ENCODE assay signal across 19 mouse cellular contexts in the genomic region with DNA sequence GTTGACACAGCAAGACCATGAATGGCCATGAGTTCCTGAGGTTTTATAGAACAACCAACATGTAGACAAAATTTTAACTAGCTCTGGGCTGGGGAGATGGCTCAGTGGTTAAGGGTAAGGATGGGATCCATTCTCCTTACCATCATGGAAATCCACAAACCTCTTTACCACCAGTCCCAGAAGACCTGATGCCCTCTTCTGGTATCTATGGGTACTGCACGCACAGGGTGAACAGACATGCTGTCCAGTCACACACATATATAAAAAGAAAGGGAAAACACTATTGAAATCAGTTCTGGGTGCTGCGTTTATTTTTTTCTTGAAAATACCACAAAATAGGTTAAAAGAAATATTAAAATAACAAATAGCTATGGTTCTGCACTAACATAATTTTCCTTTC.
A peak's percentile ranks its signal among the peaks of the same experiment; 100 is the strongest.
DNase-seq lines count a peak whose midpoint lies in the region; ATAC-seq and TF ChIP-seq lines count a peak whose summit lies in the region.
"Had no signal": no experiment of that assay in that cellular context is flagged by ENCODE, and none has a peak within 500 bp of the region (broad histone marks: within the 10 kb centered on the region; RNA-seq: fewer than 3 reads in every experiment).

No protein-coding gene starts in this region.

- no peak for TF ChIP-seq RAD21 in MEL (IDR thresholded peaks at IDR 0.05; ENCODE audit: low read depth, low read length)

- no peaks in the 10 kb centered on the region for H3K36me3 ChIP-seq in intestine, postnatal 0 days (ENCODE audit: control insufficient read depth, insufficient read depth)
- H3K36me3 ChIP-seq in intestine, embryonic 16.5 days (ENCODE audit: control insufficient read depth, insufficient read depth, low read length): no peaks in the 10 kb centered on the region
- H3K36me3 ChIP-seq in lung, postnatal 0 days (ENCODE audit: insufficient read depth, low read length): no peaks in the 10 kb centered on the region; the same call in none of the 2 replicates
- H3K36me3 ChIP-seq in MEL (ENCODE audit: control insufficient read depth in 1 of 2, insufficient read depth in 2 of 2, low read length in 2 of 2): no peaks in the 10 kb centered on the region
- no peaks in the 10 kb centered on the region for H3K36me3 ChIP-seq in forebrain, embryonic 13.5 days (ENCODE audit: poor library complexity, severe bottlenecking)
- H3K36me3 ChIP-seq: embryonic facial prominence, embryonic 12.5 days; hindbrain, embryonic 13.5 days; intestine, embryonic 15.5 days had no signal

- no peak overlapping the region for H3K4me2 ChIP-seq in intestine, postnatal 0 days (replicated peaks; ENCODE audit: low read depth)
- no peak overlapping the region for H3K4me2 ChIP-seq in intestine, embryonic 16.5 days (ENCODE audit: low read depth, low read length)
- H3K4me2 ChIP-seq in lung, postnatal 0 days (replicated peaks; ENCODE audit: low read depth, low read length): no peak overlapping the region
- no peak overlapping the region for H3K4me2 ChIP-seq in forebrain, embryonic 13.5 days
- H3K4me2 ChIP-seq: embryonic facial prominence, embryonic 12.5 days; hindbrain, embryonic 13.5 days; intestine, embryonic 15.5 days; lung, embryonic 15.5 days had no signal

- no peaks in the 10 kb centered on the region for H3K4me1 ChIP-seq in intestine, postnatal 0 days (replicated peaks; ENCODE audit: control insufficient read depth, insufficient read depth, low read length)
- H3K4me1 ChIP-seq in intestine, embryonic 16.5 days (ENCODE audit: control insufficient read depth, insufficient read depth, low read length): peaks cover 5% of the 10 kb centered on the region; the same call in 1 of the 2 replicates
- no peaks in the 10 kb centered on the region for H3K4me1 ChIP-seq in lung, postnatal 0 days (ENCODE audit: insufficient read depth, low read depth, low read length)
- H3K4me1 ChIP-seq in lung, adult 2 months (ENCODE audit: control insufficient read depth, insufficient read depth, low read length): no peaks in the 10 kb centered on the region
- H3K4me1 ChIP-seq in MEL (ENCODE audit: control insufficient read depth in 1 of 2, insufficient read depth in 2 of 2, low read length in 2 of 2): no peaks in the 10 kb centered on the region
- no peaks in the 10 kb centered on the region for H3K4me1 ChIP-seq in forebrain, embryonic 13.5 days
- H3K4me1 ChIP-seq: lung, embryonic 15.5 days; megakaryocyte, embryonic 14.5 days had no signal

- H3K79me2 ChIP-seq in MEL (ENCODE audit: control insufficient read depth, insufficient read depth, low read length, poor library complexity): no peaks in the 10 kb centered on the region

- no peak for DNase-seq in lung, postnatal 0 days (ENCODE audit: low spot score)
- DNase-seq in lung, adult 2 months: no peak
- DNase-seq in MEL (ENCODE audit: low read depth, low spot score): peak; percentile 19
- no peak for DNase-seq in right cerebral cortex, adult 2 months (ENCODE audit: low spot score in 2 of 2)
- DNase-seq: cerebellum, adult 11-12 months; gastrocnemius, postnatal 25 days; heart, postnatal 10 days; kidney, postnatal 14 days; layer of hippocampus, adult 9-11 months had no signal

- no peaks in the 10 kb centered on the region for H3K27me3 ChIP-seq in intestine, postnatal 0 days (replicated peaks; ENCODE audit: control insufficient read depth, insufficient read depth, low read length)
- H3K27me3 ChIP-seq in intestine, embryonic 16.5 days (replicated peaks; ENCODE audit: control insufficient read depth, insufficient read depth, low read length): no peaks in the 10 kb centered on the region
- H3K27me3 ChIP-seq in lung, postnatal 0 days (replicated peaks; ENCODE audit: insufficient read depth, low read length): no peaks in the 10 kb centered on the region
- no peaks in the 10 kb centered on the region for H3K27me3 ChIP-seq in MEL (ENCODE audit: control insufficient read depth in 1 of 2, insufficient read depth in 2 of 2, low read length in 2 of 2)
- H3K27me3 ChIP-seq in forebrain, embryonic 13.5 days: no peaks in the 10 kb centered on the region
- H3K27me3 ChIP-seq: embryonic facial prominence, embryonic 12.5 days; hindbrain, embryonic 13.5 days; intestine, embryonic 15.5 days; lung, embryonic 15.5 days; megakaryocyte, embryonic 14.5 days had no signal

- H3K9ac ChIP-seq in intestine, postnatal 0 days (ENCODE audit: low read depth, low read length): no peak overlapping the region
- no peak overlapping the region for H3K9ac ChIP-seq in intestine, embryonic 16.5 days (ENCODE audit: low read depth, low read length)
- H3K9ac ChIP-seq in lung, postnatal 0 days (replicated peaks; ENCODE audit: low read depth): no peak overlapping the region
- no peak overlapping the region for H3K9ac ChIP-seq in MEL (ENCODE audit: control insufficient read depth, low read depth, low read length, poor library complexity, severe bottlenecking)
- no peak overlapping the region for H3K9ac ChIP-seq in forebrain, embryonic 13.5 days
- H3K9ac ChIP-seq: embryonic facial prominence, embryonic 12.5 days; hindbrain, embryonic 13.5 days; intestine, embryonic 15.5 days; lung, embryonic 15.5 days had no signal

- no peak for TF ChIP-seq POLR2A in lung, adult 2 months (IDR thresholded peaks at IDR 0.05; ENCODE audit: borderline replicate concordance, extremely low read depth, low read depth, low read length)
- no peak for TF ChIP-seq POLR2A in MEL (IDR thresholded peaks at IDR 0.05; ENCODE audit: control insufficient read depth in 1 of 2, insufficient read depth in 1 of 2, low read depth in 1 of 2, low read length in 2 of 2, poor library complexity in 1 of 2)

- 0 out of 2 replicates have a peak, but pooled peaks cover 3% of the 10 kb centered on the region for H3K9me3 ChIP-seq in intestine, postnatal 0 days (ENCODE audit: control insufficient read depth)
- H3K9me3 ChIP-seq in intestine, embryonic 16.5 days (ENCODE audit: control insufficient read depth, low read length): no peaks in the 10 kb centered on the region
- no peaks in the 10 kb centered on the region for H3K9me3 ChIP-seq in lung, postnatal 0 days (ENCODE audit: low read length)
- H3K9me3 ChIP-seq in MEL (replicated peaks; ENCODE audit: insufficient read depth, low read length): no peaks in the 10 kb centered on the region
- H3K9me3 ChIP-seq in forebrain, embryonic 13.5 days (replicated peaks): no peaks in the 10 kb centered on the region
- H3K9me3 ChIP-seq: embryonic facial prominence, embryonic 12.5 days; heart, embryonic 10.5 days; hindbrain, embryonic 13.5 days; intestine, embryonic 15.5 days; lung, embryonic 15.5 days had no signal

- no peak overlapping the region for H3K4me3 ChIP-seq in intestine, postnatal 0 days (ENCODE audit: low read depth, low read length)
- H3K4me3 ChIP-seq in intestine, embryonic 16.5 days (ENCODE audit: low read length): no peak overlapping the region
- no peak overlapping the region for H3K4me3 ChIP-seq in lung, postnatal 0 days (ENCODE audit: low read depth, low read length)
- H3K4me3 ChIP-seq in lung, adult 2 months (replicated peaks; ENCODE audit: extremely low read depth, low read depth, low read length): no peak overlapping the region
- no peak overlapping the region for H3K4me3 ChIP-seq in MEL (ENCODE audit: control insufficient read depth in 1 of 2, insufficient read depth in 1 of 2, low read depth in 2 of 2, low read length in 2 of 2)
- no peak overlapping the region for H3K4me3 ChIP-seq in forebrain, embryonic 13.5 days
- H3K4me3 ChIP-seq: embryonic facial prominence, embryonic 12.5 days; heart, embryonic 10.5 days; hindbrain, embryonic 13.5 days; intestine, embryonic 15.5 days; lung, embryonic 15.5 days; megakaryocyte, embryonic 14.5 days had no signal

- peak; percentile 44 for TF ChIP-seq CTCF in intestine, postnatal 0 days (IDR thresholded peaks at IDR 0.05; ENCODE audit: low read depth)
- peak; percentile 46 for TF ChIP-seq CTCF in lung, postnatal 0 days (IDR thresholded peaks at IDR 0.05)
- no peak for TF ChIP-seq CTCF in lung, adult 2 months (IDR thresholded peaks at IDR 0.05; ENCODE audit: insufficient read depth, low read length)
- TF ChIP-seq CTCF in MEL (IDR thresholded peaks at IDR 0.05 in 2 of 3, conservative IDR thresholded peaks at IDR 0.05 in 1 of 3; ENCODE audit: control insufficient read depth in 1 of 3, insufficient read depth in 1 of 3, low read depth in 2 of 3, low read length in 3 of 3, poor library complexity in 1 of 3, severe bottlenecking in 1 of 3): peak; percentile 4 to 30 (median 14); a peak in 2 of 6 replicates

- WGBS in intestine, postnatal 0 days: 99% methylated on average over 2 of the region's 2 CpGs
- WGBS in intestine, embryonic 16.5 days: 94% methylated on average over 2 of the region's 2 CpGs
- WGBS in lung, postnatal 0 days: 97% methylated on average over 2 of the region's 2 CpGs
- WGBS in lung, adult 2 months: 100% methylated on average over 2 of the region's 2 CpGs
- 93% methylated on average over 2 of the region's 2 CpGs for WGBS in forebrain, embryonic 13.5 days

- H3K27ac ChIP-seq in intestine, postnatal 0 days (ENCODE audit: low read depth, low read length): no peak overlapping the region
- no peak overlapping the region for H3K27ac ChIP-seq in intestine, embryonic 16.5 days (ENCODE audit: low read length)
- no peak overlapping the region for H3K27ac ChIP-seq in lung, postnatal 0 days (ENCODE audit: low read length)
- no peak overlapping the region for H3K27ac ChIP-seq in MEL (ENCODE audit: control insufficient read depth, low read depth, low read length)
- no peak overlapping the region for H3K27ac ChIP-seq in forebrain, embryonic 13.5 days
- H3K27ac ChIP-seq: embryonic facial prominence, embryonic 12.5 days; heart, embryonic 10.5 days; hindbrain, embryonic 13.5 days; intestine, embryonic 15.5 days; lung, embryonic 15.5 days had no signal

- no peak for ATAC-seq in intestine, postnatal 0 days
- no peak for ATAC-seq in intestine, embryonic 16.5 days
- no peak for ATAC-seq in lung, postnatal 0 days
- no peak for ATAC-seq in forebrain, embryonic 13.5 days
- ATAC-seq: intestine, embryonic 15.5 days; midbrain, embryonic 16.5 days had no signal

- TF ChIP-seq EP300 in lung, postnatal 0 days (IDR thresholded peaks at IDR 0.05): no peak
- no peak for TF ChIP-seq EP300 in MEL (IDR thresholded peaks at IDR 0.05; ENCODE audit: low read depth in 1 of 2, low read length in 2 of 2)

TF ChIP-seq in MEL, 35 proteins besides CTCF, POLR2A, EP300 and RAD21:
- TF ChIP-seq SMC3 (IDR thresholded peaks at IDR 0.05; ENCODE audit: low read depth, low read length) (peak; percentile 21; the same call in 1 of the 2 replicates), E2F4 (IDR thresholded peaks at IDR 0.05; ENCODE audit: borderline replicate concordance, low read depth, low read length) (no peak)
